Mouse (Mus musculus): ENCODE measurements around the gene Xpot. TPM values are rescaled to one million over a fixed set of nuclear protein-coding genes. Genes with fewer than 3 reads are reported as not detected.
A peak's percentile ranks its signal among the peaks of the same experiment; 100 is the strongest.

The Xpot gene
- polyA plus RNA-seq, 1 experiment = 62.2 TPM

GRCm38 (mm10) chr10:121583016-121583415, 43.1 kb downstream of the Xpot start:
- TF ChIP-seq CTCF (IDR thresholded peaks at IDR 0.05; ENCODE audit: low read depth, low read length) (no peak), POLR2A (IDR thresholded peaks at IDR 0.05; ENCODE audit: borderline replicate concordance, low read depth, low read length) (no peak)
- peak overlapping the region; percentile 13 for H3K4me3 ChIP-seq (ENCODE audit: insufficient read depth, low read length)
- H3K4me1 ChIP-seq (ENCODE audit: control insufficient read depth, insufficient read depth, low read length) = peaks cover 32% of the 10 kb centered on the region
- H3K27ac ChIP-seq (ENCODE audit: insufficient read depth, low read depth, low read length) = peak overlapping the region; percentile 40

DNA sequence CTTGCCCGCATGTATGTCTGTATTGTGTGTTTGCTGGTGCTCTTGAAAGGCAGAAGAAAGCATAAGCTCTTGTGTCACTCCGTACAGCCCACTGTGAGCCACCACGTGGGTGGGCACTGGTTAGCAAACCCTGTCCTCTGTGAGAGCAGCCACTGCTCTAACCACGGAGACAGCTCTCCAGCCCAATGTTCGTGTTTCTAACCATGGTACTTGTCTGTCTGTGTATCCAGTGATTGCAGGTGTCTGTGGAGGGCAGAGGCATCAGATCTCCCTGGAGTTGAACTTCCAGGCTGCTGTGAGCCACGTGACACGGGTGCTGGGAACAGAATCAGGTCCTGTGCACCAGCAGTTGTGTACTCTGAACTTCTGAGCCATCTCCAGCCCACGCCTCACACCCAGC, 43.8 kb downstream of the Xpot start:
- TF ChIP-seq POLR2A (IDR thresholded peaks at IDR 0.05; ENCODE audit: borderline replicate concordance, low read depth, low read length) (no peak), CTCF (IDR thresholded peaks at IDR 0.05; ENCODE audit: low read depth, low read length) (no peak)
- H3K27ac ChIP-seq (ENCODE audit: insufficient read depth, low read depth, low read length) = no peak overlapping the region
- no peak overlapping the region for H3K4me3 ChIP-seq (ENCODE audit: insufficient read depth, low read length)
- peaks cover 30% of the 10 kb centered on the region for H3K4me1 ChIP-seq (ENCODE audit: control insufficient read depth, insufficient read depth, low read length)

DNA sequence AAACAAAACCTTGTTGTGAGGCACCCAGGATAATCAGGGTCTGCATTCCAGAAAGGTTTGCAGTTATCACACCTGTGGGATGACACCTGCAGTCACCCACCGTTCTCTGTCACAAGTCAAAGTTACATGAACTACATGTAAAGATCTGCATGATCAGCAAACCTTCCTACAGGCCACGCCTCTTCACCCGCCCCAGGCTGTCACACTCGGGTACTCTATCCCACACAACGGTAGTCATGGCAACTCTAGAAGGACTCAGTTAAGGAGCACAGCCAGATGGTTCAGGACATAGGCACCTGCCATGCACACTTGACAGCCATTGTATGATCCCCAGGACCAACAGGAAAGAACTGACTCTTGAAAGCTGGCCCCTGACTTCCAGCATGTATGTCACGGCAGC, 44.7 kb downstream of the Xpot start:
- Histone ChIP-seq H3K4me1 (ENCODE audit: control insufficient read depth, insufficient read depth, low read length) (peaks cover 30% of the 10 kb centered on the region), H3K4me3 (ENCODE audit: insufficient read depth, low read length) (no peak overlapping the region), H3K27ac (ENCODE audit: insufficient read depth, low read depth, low read length) (no peak overlapping the region)
- TF ChIP-seq CTCF (IDR thresholded peaks at IDR 0.05; ENCODE audit: low read depth, low read length) (no peak), POLR2A (IDR thresholded peaks at IDR 0.05; ENCODE audit: borderline replicate concordance, low read depth, low read length) (no peak)

DNA sequence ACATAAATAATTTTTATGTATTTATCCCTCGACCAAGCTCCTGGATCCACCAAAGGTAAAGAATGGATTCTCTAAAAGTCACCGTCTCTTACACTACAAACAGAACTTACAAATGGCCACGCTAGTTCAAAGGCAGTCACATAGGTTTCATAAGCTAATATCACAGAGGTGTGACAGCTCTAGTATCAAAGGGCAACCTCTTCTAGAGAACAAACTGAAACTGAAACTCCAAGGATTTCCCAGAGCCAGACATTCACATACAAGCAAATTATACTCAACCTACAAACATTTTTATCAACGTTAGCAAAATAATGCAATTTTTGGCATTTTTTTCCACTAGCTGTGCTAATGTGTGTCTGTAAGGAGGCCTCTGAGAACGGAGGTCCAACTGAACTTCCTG, 45.8 kb downstream of the Xpot start:
- Histone ChIP-seq H3K4me1 (ENCODE audit: control insufficient read depth, insufficient read depth, low read length) (peaks cover 30% of the 10 kb centered on the region), H3K4me3 (ENCODE audit: insufficient read depth, low read length) (no peak overlapping the region), H3K27ac (ENCODE audit: insufficient read depth, low read depth, low read length) (no peak overlapping the region)
- TF ChIP-seq POLR2A (IDR thresholded peaks at IDR 0.05; ENCODE audit: borderline replicate concordance, low read depth, low read length) (no peak), CTCF (IDR thresholded peaks at IDR 0.05; ENCODE audit: low read depth, low read length) (no peak)

DNA sequence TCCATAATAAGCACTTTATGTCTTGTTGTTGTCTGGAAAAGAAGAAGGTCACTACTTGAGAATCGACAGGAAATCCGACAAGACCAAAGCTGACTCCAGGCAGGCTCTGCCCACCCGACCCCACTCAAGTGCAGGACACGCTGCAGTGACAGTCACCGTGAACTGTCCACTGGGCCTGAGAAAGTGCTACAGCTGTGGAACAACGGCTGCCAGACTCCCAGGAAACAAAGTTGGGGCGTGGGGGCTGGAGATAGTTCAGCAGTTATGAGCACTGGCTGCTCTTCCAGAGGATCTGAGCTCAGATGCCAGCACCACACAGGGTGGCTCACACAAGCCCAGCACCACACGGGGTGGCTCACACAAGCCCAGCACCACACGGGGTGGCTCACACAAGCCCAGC, 49.8 kb downstream of the Xpot start:
- peaks cover 3% of the 10 kb centered on the region for H3K4me1 ChIP-seq (ENCODE audit: control insufficient read depth, insufficient read depth, low read length)
- H3K4me3 ChIP-seq (ENCODE audit: insufficient read depth, low read length) = no peak overlapping the region
- no peak overlapping the region for H3K27ac ChIP-seq (ENCODE audit: insufficient read depth, low read depth, low read length)
- TF ChIP-seq CTCF (IDR thresholded peaks at IDR 0.05; ENCODE audit: low read depth, low read length) (no peak), POLR2A (IDR thresholded peaks at IDR 0.05; ENCODE audit: borderline replicate concordance, low read depth, low read length) (no peak)

DNA sequence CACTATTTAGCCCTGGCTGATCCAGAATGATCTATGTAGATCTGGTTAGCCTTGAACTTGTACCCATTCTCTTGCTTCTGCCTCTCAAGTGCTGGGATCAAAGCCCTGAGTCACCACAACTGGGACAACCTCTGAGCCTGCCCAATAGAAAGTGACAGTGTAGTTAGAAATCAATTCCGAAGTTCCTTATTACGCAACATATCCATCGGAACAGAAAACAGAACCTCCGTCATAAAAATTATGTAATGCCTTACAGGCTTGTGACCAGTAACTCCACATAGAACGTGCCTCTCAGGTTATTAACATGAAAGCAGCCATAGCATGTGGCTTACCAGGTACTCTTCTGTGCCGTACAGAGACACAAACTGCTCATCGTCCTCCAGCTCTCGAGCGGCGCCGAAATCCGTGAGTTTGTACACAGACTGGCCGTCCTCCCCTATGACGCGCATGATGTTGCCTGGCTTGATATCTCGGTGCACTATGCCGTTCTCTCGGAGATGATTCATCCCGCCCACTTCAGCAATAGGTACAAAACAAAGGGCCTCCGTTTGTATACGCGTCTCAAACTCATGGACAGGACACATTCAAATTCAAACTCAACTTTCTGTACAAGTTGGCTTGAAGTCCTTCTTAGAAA, 54.5 kb downstream of the Xpot start:
- Histone ChIP-seq H3K27ac (ENCODE audit: insufficient read depth, low read depth, low read length) (peak overlapping the region; percentile 61), H3K4me1 (ENCODE audit: control insufficient read depth, insufficient read depth, low read length) (peaks cover 3% of the 10 kb centered on the region), H3K4me3 (ENCODE audit: insufficient read depth, low read length) (no peak overlapping the region)
- TF ChIP-seq CTCF (IDR thresholded peaks at IDR 0.05; ENCODE audit: low read depth, low read length) = no peak
- no peak for TF ChIP-seq POLR2A (IDR thresholded peaks at IDR 0.05; ENCODE audit: borderline replicate concordance, low read depth, low read length)

GRCm38 (mm10) chr10:121571031-121571430, 55.1 kb downstream of the Xpot start:
- Histone ChIP-seq H3K4me3 (ENCODE audit: insufficient read depth, low read length) (no peak overlapping the region), H3K4me1 (ENCODE audit: control insufficient read depth, insufficient read depth, low read length) (peaks cover 3% of the 10 kb centered on the region), H3K27ac (ENCODE audit: insufficient read depth, low read depth, low read length) (no peak overlapping the region)
- TF ChIP-seq CTCF (IDR thresholded peaks at IDR 0.05; ENCODE audit: low read depth, low read length) (no peak), POLR2A (IDR thresholded peaks at IDR 0.05; ENCODE audit: borderline replicate concordance, low read depth, low read length) (no peak)

DNA sequence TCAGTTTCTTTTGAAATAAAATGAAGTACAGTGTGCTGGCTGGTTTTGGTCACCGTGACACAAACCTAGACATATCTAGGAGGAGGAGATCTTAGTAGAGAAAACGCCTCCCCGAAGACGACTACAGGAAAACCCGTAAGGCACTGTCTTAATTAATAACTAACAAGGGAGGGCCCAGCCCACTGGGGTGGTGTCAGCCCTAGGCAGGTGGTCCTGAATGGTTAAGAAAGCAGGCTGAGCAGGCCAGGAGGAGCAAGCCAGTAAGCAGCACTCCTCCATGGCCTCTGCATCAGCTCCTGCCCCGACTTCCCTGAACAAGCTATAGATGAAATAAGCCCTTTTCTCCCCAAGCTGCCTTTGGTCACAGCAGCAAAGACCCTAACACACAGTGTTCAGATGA, 56.3 kb downstream of the Xpot start:
- Histone ChIP-seq H3K4me3 (ENCODE audit: insufficient read depth, low read length) (no peak overlapping the region), H3K27ac (ENCODE audit: insufficient read depth, low read depth, low read length) (no peak overlapping the region), H3K4me1 (ENCODE audit: control insufficient read depth, insufficient read depth, low read length) (peaks cover 7% of the 10 kb centered on the region)
- TF ChIP-seq POLR2A (IDR thresholded peaks at IDR 0.05; ENCODE audit: borderline replicate concordance, low read depth, low read length) (no peak), CTCF (IDR thresholded peaks at IDR 0.05; ENCODE audit: low read depth, low read length) (no peak)

GRCm38 (mm10) chr10:121569001-121569589, 57.0 kb downstream of the Xpot start:
- peaks cover 8% of the 10 kb centered on the region for H3K4me1 ChIP-seq (ENCODE audit: control insufficient read depth, insufficient read depth, low read length)
- TF ChIP-seq POLR2A (IDR thresholded peaks at IDR 0.05; ENCODE audit: borderline replicate concordance, low read depth, low read length) (no peak), CTCF (IDR thresholded peaks at IDR 0.05; ENCODE audit: low read depth, low read length) (no peak)
- H3K27ac ChIP-seq (ENCODE audit: insufficient read depth, low read depth, low read length) = no peak overlapping the region
- no peak overlapping the region for H3K4me3 ChIP-seq (ENCODE audit: insufficient read depth, low read length)

DNA sequence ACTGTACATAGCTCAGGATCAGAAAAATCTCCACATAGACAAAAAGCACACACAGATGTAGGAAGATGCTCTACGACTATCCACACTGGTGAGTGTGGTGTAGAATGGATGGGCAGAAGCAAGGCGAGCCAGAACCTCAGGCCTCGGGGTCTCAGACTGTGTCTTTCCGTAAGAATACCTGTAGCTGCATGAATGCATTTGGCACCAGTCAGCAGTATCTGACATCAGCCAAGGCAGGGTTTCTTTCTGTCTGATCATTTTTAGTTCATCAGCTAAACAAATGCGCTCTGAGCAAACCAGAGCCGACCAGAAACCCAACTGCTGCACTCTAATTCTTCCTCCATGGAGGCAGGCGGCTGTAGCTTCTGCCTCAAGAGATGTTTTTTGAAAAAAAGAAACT, 57.6 kb downstream of the Xpot start:
- Histone ChIP-seq H3K27ac (ENCODE audit: insufficient read depth, low read depth, low read length) (no peak overlapping the region), H3K4me1 (ENCODE audit: control insufficient read depth, insufficient read depth, low read length) (peaks cover 10% of the 10 kb centered on the region), H3K4me3 (ENCODE audit: insufficient read depth, low read length) (no peak overlapping the region)
- no peak for TF ChIP-seq POLR2A (IDR thresholded peaks at IDR 0.05; ENCODE audit: borderline replicate concordance, low read depth, low read length)
- TF ChIP-seq CTCF (IDR thresholded peaks at IDR 0.05; ENCODE audit: low read depth, low read length) = no peak

Measured in bone marrow macrophage, adult 2 months (primary cell).